25 mouse cellular contexts compared by ENCODE assay signal in the genomic region with DNA sequence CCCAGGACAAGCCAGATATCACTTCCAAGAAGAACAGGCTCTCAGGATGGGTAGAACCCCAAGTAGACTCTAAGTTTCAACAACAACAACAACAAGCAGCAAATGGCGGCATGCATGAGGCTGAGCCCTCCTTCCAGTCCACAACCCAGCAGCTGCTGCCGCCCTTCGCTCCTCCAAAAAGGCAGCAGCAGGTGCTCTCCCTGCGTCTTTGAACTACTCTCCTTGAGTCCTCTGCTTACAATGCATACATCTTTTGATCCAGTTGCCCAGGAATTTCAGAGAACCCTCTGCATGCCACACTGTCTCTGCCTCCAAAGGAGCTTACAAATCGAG. TPM values are rescaled to one million over a fixed set of nuclear protein-coding genes. Genes with fewer than 3 reads are reported as not detected.
DNase-seq lines count a peak whose midpoint lies in the region; ATAC-seq and TF ChIP-seq lines count a peak whose summit lies in the region.
"Had no signal": no experiment of that assay in that cellular context is flagged by ENCODE, and none has a peak within 500 bp of the region (broad histone marks: within the 10 kb centered on the region; RNA-seq: fewer than 3 reads in every experiment).

No protein-coding gene starts in this region.

- H3K36me3 ChIP-seq in heart, embryonic 10.5 days: no peaks in the 10 kb centered on the region
- no peaks in the 10 kb centered on the region for H3K36me3 ChIP-seq in C2C12 (ENCODE audit: control insufficient read depth, insufficient read depth)
- H3K36me3 ChIP-seq in ES-E14 (ENCODE audit: control insufficient read depth, insufficient read depth, low read length, poor library complexity, severe bottlenecking): no peaks in the 10 kb centered on the region
- no peaks in the 10 kb centered on the region for H3K36me3 ChIP-seq in myocyte (ENCODE audit: control insufficient read depth, insufficient read depth)
- no peaks in the 10 kb centered on the region for H3K36me3 ChIP-seq in forebrain, embryonic 13.5 days (ENCODE audit: poor library complexity, severe bottlenecking)
- H3K36me3 ChIP-seq: embryonic facial prominence, embryonic 13.5 days; embryonic facial prominence, embryonic 15.5 days; forebrain, embryonic 10.5 days; forebrain, embryonic 12.5 days; forebrain, embryonic 15.5 days had no signal

- TF ChIP-seq CTCF in C2C12 (IDR thresholded peaks at IDR 0.05; ENCODE audit: control insufficient read depth, insufficient read depth, insufficient read length): no peak

- peak; percentile 66 for DNase-seq in heart, adult 11 months
- no peak for DNase-seq in heart, embryonic 10.5 days (ENCODE audit: low spot score)
- no peak for DNase-seq in ES-E14 (ENCODE audit: low read depth, low spot score)
- DNase-seq in spleen, postnatal 14 days (ENCODE audit: low spot score in 2 of 2): no peak
- DNase-seq: adrenal gland, postnatal 10 days; adrenal gland, postnatal 25 days; B cell, adult 2 months; cerebellum, adult 11-12 months; cerebellum, adult 2 months; cerebellum, postnatal 10 days; cerebellum, postnatal 25 days; embryo, embryonic 11 days; forebrain, postnatal 0 days had no signal

- in situ Hi-C loops in ES-E14 (cut with MboI; ENCODE audit: low sequenced_read_pairs in 2 of 2, unreplicated experiment in 2 of 2): no loop called here

- H3K27ac ChIP-seq in heart, embryonic 10.5 days: no peak overlapping the region
- H3K27ac ChIP-seq in ES-E14 (ENCODE audit: insufficient read depth, low read depth, low read length, poor library complexity, severe bottlenecking): no peak overlapping the region
- H3K27ac ChIP-seq in forebrain, embryonic 13.5 days: no peak overlapping the region
- H3K27ac ChIP-seq: embryonic facial prominence, embryonic 13.5 days; embryonic facial prominence, embryonic 15.5 days; forebrain, embryonic 10.5 days; forebrain, embryonic 12.5 days; forebrain, embryonic 15.5 days had no signal

- no peak overlapping the region for H3K4me3 ChIP-seq in heart, embryonic 10.5 days
- H3K4me3 ChIP-seq in C2C12 (ENCODE audit: insufficient read depth, poor library complexity, severe bottlenecking): no peak overlapping the region
- peak overlapping the region; percentile 31 to 42 for H3K4me3 ChIP-seq in ES-E14 (ENCODE audit: insufficient read depth in 1 of 2, low read depth in 1 of 2, low read length in 2 of 2, poor library complexity in 1 of 2, severe bottlenecking in 1 of 2)
- no peak overlapping the region for H3K4me3 ChIP-seq in myocyte
- no peak overlapping the region for H3K4me3 ChIP-seq in forebrain, embryonic 13.5 days
- H3K4me3 ChIP-seq: embryonic facial prominence, embryonic 13.5 days; embryonic facial prominence, embryonic 15.5 days; erythroblast, embryonic 14.5 days; forebrain, embryonic 10.5 days; forebrain, embryonic 12.5 days; forebrain, embryonic 15.5 days had no signal

- 92% methylated on average over 5 of the region's 5 CpGs for WGBS in heart, embryonic 10.5 days
- 94% methylated on average over 5 of the region's 5 CpGs for WGBS in forebrain, embryonic 13.5 days

- H3ac ChIP-seq in C2C12 (ENCODE audit: control insufficient read depth, insufficient read length, low read depth): no peak overlapping the region
- no peak overlapping the region for H3ac ChIP-seq in myocyte (ENCODE audit: control insufficient read depth, insufficient read length)

- H3K9ac ChIP-seq in ES-E14 (ENCODE audit: insufficient read depth, low read depth, low read length, poor library complexity, severe bottlenecking): no peak overlapping the region; the same call in 1 of the 2 replicates
- H3K9ac ChIP-seq in forebrain, embryonic 13.5 days: no peak overlapping the region
- H3K9ac ChIP-seq: embryonic facial prominence, embryonic 13.5 days; embryonic facial prominence, embryonic 15.5 days; forebrain, embryonic 12.5 days; forebrain, embryonic 15.5 days; forebrain, postnatal 0 days had no signal

- no peak for ATAC-seq in forebrain, embryonic 13.5 days
- ATAC-seq: activated CD4-positive, CD25-positive, alpha-beta regulatory T cell, adult 4 months; forebrain, embryonic 15.5 days; forebrain, postnatal 0 days had no signal

- H3K4me2 ChIP-seq in myocyte (ENCODE audit: low read depth): no peak overlapping the region
- H3K4me2 ChIP-seq in forebrain, embryonic 13.5 days: no peak overlapping the region
- H3K4me2 ChIP-seq: embryonic facial prominence, embryonic 13.5 days; embryonic facial prominence, embryonic 15.5 days; forebrain, embryonic 12.5 days; forebrain, embryonic 15.5 days had no signal

- H3K79me2 ChIP-seq in C2C12 (ENCODE audit: control insufficient read depth, insufficient read depth): no peaks in the 10 kb centered on the region
- H3K79me2 ChIP-seq in myocyte (ENCODE audit: control insufficient read depth, insufficient read depth): peaks cover 7% of the 10 kb centered on the region

- peaks cover 27% of the 10 kb centered on the region for H3K4me1 ChIP-seq in heart, embryonic 10.5 days
- H3K4me1 ChIP-seq in ES-E14 (ENCODE audit: control insufficient read depth in 2 of 2, insufficient read depth in 2 of 2, low read length in 2 of 2, poor library complexity in 1 of 2): peaks cover 2 to 4% of the 10 kb centered on the region in 2 experiments; a peak in 2 of 4 replicates
- H3K4me1 ChIP-seq in forebrain, embryonic 13.5 days: peaks cover 19% of the 10 kb centered on the region

- no peaks in the 10 kb centered on the region for H3K79me3 ChIP-seq in C2C12 (ENCODE audit: low read depth)

- TF ChIP-seq POLR2A in myocyte (IDR thresholded peaks at IDR 0.05; ENCODE audit: insufficient read length, low read depth): no peak

- peaks cover 18% of the 10 kb centered on the region; the same call in 1 of the 2 replicates for H3K27me3 ChIP-seq in heart, embryonic 10.5 days (ENCODE audit: insufficient read depth, poor library complexity, severe bottlenecking)
- H3K27me3 ChIP-seq in C2C12 (ENCODE audit: control insufficient read depth, insufficient read depth, insufficient read length) (no peaks in the 10 kb centered on the region), myocyte (ENCODE audit: control insufficient read depth, insufficient read depth, insufficient read length) (no peaks in the 10 kb centered on the region)
- H3K27me3 ChIP-seq in forebrain, embryonic 13.5 days: no peaks in the 10 kb centered on the region
- H3K27me3 ChIP-seq: embryonic facial prominence, embryonic 15.5 days; forebrain, embryonic 15.5 days had no signal

- H3K9me3 ChIP-seq in heart, embryonic 10.5 days: no peaks in the 10 kb centered on the region
- H3K9me3 ChIP-seq in ES-E14 (ENCODE audit: control insufficient read depth, insufficient read depth, low read depth, low read length): no peaks in the 10 kb centered on the region
- H3K9me3 ChIP-seq in forebrain, embryonic 13.5 days (replicated peaks): no peaks in the 10 kb centered on the region
- H3K9me3 ChIP-seq: embryonic facial prominence, embryonic 13.5 days; embryonic facial prominence, embryonic 15.5 days; forebrain, embryonic 12.5 days; forebrain, embryonic 15.5 days had no signal

TF ChIP-seq in C2C12, 6 proteins besides CTCF, POLR2A, EP300 and RAD21:
- TF ChIP-seq MYOG (IDR thresholded peaks at IDR 0.05; ENCODE audit: control insufficient read depth, extremely low read depth, insufficient read length) (no peak), CEBPB (IDR thresholded peaks at IDR 0.05; ENCODE audit: low read depth) (no peak), MAX (IDR thresholded peaks at IDR 0.05) (no peak), MYOD1 (IDR thresholded peaks at IDR 0.05; ENCODE audit: control insufficient read depth, insufficient read length, low read depth) (peak; percentile 9)

TF ChIP-seq in ES-E14, 5 proteins besides CTCF, POLR2A, EP300 and RAD21:
- TF ChIP-seq HCFC1 (IDR thresholded peaks at IDR 0.05; ENCODE audit: borderline replicate concordance, insufficient read depth, low read length): no peak
- TF ChIP-seq MAFK (IDR thresholded peaks at IDR 0.05; ENCODE audit: insufficient read depth, low read depth, low read length): no peak
- no peak for TF ChIP-seq ZC3H11A (IDR thresholded peaks at IDR 0.05; ENCODE audit: borderline replicate concordance, low read depth, low read length)
- no peak for TF ChIP-seq ZNF384 (IDR thresholded peaks at IDR 0.05; ENCODE audit: low read depth, low read length)
- TF ChIP-seq CHD2 (IDR thresholded peaks at IDR 0.05; ENCODE audit: low read depth, low read length): no peak

TF ChIP-seq in myocyte, 11 proteins besides CTCF, POLR2A, EP300 and RAD21:
- TF ChIP-seq REST (IDR thresholded peaks at IDR 0.05; ENCODE audit: insufficient read depth, insufficient read length): no peak
- TF ChIP-seq MYOD1 (IDR thresholded peaks at IDR 0.05; ENCODE audit: control insufficient read depth in 1 of 3, insufficient read length in 2 of 3, low read depth in 2 of 3): peak in 2 of 3 experiments; percentile 91 to 94
- peak in 2 of 3 experiments; percentile 16 to 34 for TF ChIP-seq MYOG (IDR thresholded peaks at IDR 0.05; ENCODE audit: control insufficient read depth in 1 of 3, insufficient read depth in 1 of 3, insufficient read length in 2 of 3, low read depth in 2 of 3)

RNA-seq across cellular contexts. Expression of gene 1700086D15Rik, which starts 1.1 kb away (rescaled TPM):
- 0.14 and 0.16 TPM in 2 replicates for polyA plus RNA-seq in heart, embryonic 10.5 days (2016; fragmentation: Nextera tagmentation; extraction: Ambion mirVana)
- polyA plus RNA-seq in C2C12 (2012; fragmentation: generic; extraction: Trizol) (not detected), myocyte (2012; fragmentation: generic; extraction: Trizol) (not detected)
- total RNA-seq in ES-E14 (2012; rRNA removed): 1.1 and 1.7 TPM in 2 replicates
- polyA plus RNA-seq in forebrain, embryonic 13.5 days (2015; fragmentation: Nextera tagmentation; extraction: Ambion mirVana): 0.16 TPM in 1 of 2 replicates, not detected in the other
- total RNA-seq: adrenal gland, postnatal 25 days; MEL had no signal
- polyA plus RNA-seq: activated CD4-positive, CD25-positive, alpha-beta regulatory T cell, adult 4 months; embryonic facial prominence, embryonic 11.5 days; embryonic facial prominence, embryonic 13.5 days; embryonic facial prominence, embryonic 15.5 days; erythroblast, embryonic 14.5 days; forebrain, embryonic 10.5 days had no signal

RNA-seq across cellular contexts. Expression of gene Arhgap44, which starts 4.1 kb away (rescaled TPM):
- polyA plus RNA-seq in heart, embryonic 10.5 days (2016; fragmentation: Nextera tagmentation; extraction: Ambion mirVana): 8.4 and 11.3 TPM in 2 replicates
- polyA plus RNA-seq in C2C12 (2012; fragmentation: generic; extraction: Trizol): 7.8 TPM
- 8.8 and 9.5 TPM in 2 replicates for total RNA-seq in ES-E14 (2012; rRNA removed)
- 7.5 TPM for polyA plus RNA-seq in myocyte (2012; fragmentation: generic; extraction: Trizol)
- polyA plus RNA-seq in forebrain, embryonic 13.5 days (2015; fragmentation: Nextera tagmentation; extraction: Ambion mirVana): 5.3 and 6.0 TPM in 2 replicates
- total RNA-seq: MEL had no signal
- polyA plus RNA-seq: erythroblast, embryonic 14.5 days had no signal

Comparison
In these comparisons a context has a peak if more than half of its experiments do, and no peak if none do; other contexts are left out.
1. H3K4me3 ChIP-seq: peak in ES-E14 (2 of 2); none in heart, embryonic 10.5 days (single experiment), C2C12 (single experiment), myocyte (single experiment) and forebrain, embryonic 13.5 days (single experiment).